Mouse (Mus musculus): ENCODE measurements around the gene Dnmt3l.

DNA sequence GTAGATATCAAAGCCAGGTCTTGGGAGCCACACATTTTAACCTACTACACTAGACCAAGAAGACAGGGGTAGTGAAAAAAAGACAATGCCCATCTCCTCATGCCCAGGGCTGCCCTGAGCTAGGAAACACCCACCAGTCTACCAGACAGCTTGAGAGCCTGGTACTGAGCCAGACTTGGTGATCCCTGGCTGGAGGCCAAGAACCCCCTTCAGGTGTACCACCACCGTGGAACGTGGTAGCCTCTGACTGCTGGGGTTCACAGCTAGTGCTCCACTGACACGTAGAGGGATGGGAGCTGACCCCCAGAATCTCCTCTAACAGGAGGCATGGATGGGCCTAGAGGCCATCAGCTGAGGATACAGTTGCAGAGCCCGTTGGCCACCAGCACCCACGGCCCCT is 41.5 kb upstream of the Dnmt3l start:
- TF ChIP-seq CTCF (conservative IDR thresholded peaks at IDR 0.05; ENCODE audit: low read length) (no peak), NANOG (IDR thresholded peaks at IDR 0.05; ENCODE audit: borderline replicate concordance, low read length) (no peak)
